Mouse (Mus musculus) forebrain, embryonic 11.5 days (tissue): ENCODE data around the gene Psma6. TPM values are rescaled to one million over a fixed set of nuclear protein-coding genes. Genes with fewer than 3 reads are reported as not detected.
A peak's percentile ranks its signal among the peaks of the same experiment; 100 is the strongest.

Experiments
- ATAC-seq: fragments of 200-750 bp; cut with Nextera tagmentation; replicated peaks from 2 replicates; pipeline ENCODE4 v1.8.0; 2017; ENCODE audit warnings: moderate TSS enrichment; ENCODE audit not compliant: low FRiP score
- DNase-seq: peaks from one replicate; pipeline ENCODE4 v3.0.0-alpha.2; 2017; ENCODE audit warnings: low spot score
- H3K27ac ChIP-seq: fragments of 300-500 bp; sonication (generic); 2 replicates; pipeline ENCODE4 v1.5.1; 2014; ENCODE audit warnings: low read depth, low read length
- H3K27me3 ChIP-seq: fragments of 300-500 bp; sonication (generic); 2 replicates; pipeline ENCODE4 v1.6.1; 2014; ENCODE audit warnings: mild to moderate bottlenecking, low read length, mixed read lengths; ENCODE audit not compliant: control insufficient read depth, insufficient read depth
- H3K36me3 ChIP-seq: fragments of 300-500 bp; sonication (generic); 2 replicates; pipeline ENCODE4 v1.6.1; 2014; ENCODE audit warnings: mild to moderate bottlenecking, low read length, moderate library complexity, mixed read lengths; ENCODE audit not compliant: control insufficient read depth, insufficient read depth
- H3K4me1 ChIP-seq: fragments of 300-500 bp; sonication (generic); replicated peaks from 2 replicates; pipeline ENCODE4 v1.6.1; 2014; ENCODE audit warnings: low read length, mixed read lengths; ENCODE audit not compliant: control insufficient read depth, insufficient read depth
- H3K4me2 ChIP-seq: fragments of 300-500 bp; sonication (generic); 2 replicates; pipeline ENCODE4 v1.6.1; 2014; ENCODE audit warnings: low read depth, mild to moderate bottlenecking, low read length, moderate library complexity, mixed read lengths; ENCODE audit not compliant: severe bottlenecking
- H3K4me3 ChIP-seq: fragments of 300-500 bp; sonication (generic); 2 replicates; pipeline ENCODE4 v1.5.1; 2014; ENCODE audit warnings: low read depth, low read length
- H3K9ac ChIP-seq: fragments of 300-500 bp; sonication (generic); 2 replicates; pipeline ENCODE4 v1.6.1; 2014; ENCODE audit warnings: low read length
- H3K9me3 ChIP-seq: fragments of 300-500 bp; sonication (generic); 2 replicates; pipeline ENCODE4 v1.6.1; 2016; ENCODE audit warnings: low read length, mixed read lengths; ENCODE audit not compliant: control insufficient read depth
- whole genome bisulfite sequencing: fragments of 180-500 bp; shearing (Covaris S2); extraction: QIAGEN DNeasy Blood & Tissue Kit; methylation state at CpG from one replicate; pipeline ENCODE4 v1.1.7; 2014; 5-methylcytosine and 5-hydroxymethylcytosine counted together
- polyA plus RNA-seq: library from polyadenylated mRNA; unstranded; fragments of >200 nt; fragmentation: Nextera tagmentation; extraction: Ambion mirVana; gene quantifications from 2 replicates; pipeline ENCODE4 v1.2.1, GENCODE M21; 2014

Psma6 gene
- polyA plus RNA-seq, 1 experiment from 2014 or later, result 425 TPM

DNA sequence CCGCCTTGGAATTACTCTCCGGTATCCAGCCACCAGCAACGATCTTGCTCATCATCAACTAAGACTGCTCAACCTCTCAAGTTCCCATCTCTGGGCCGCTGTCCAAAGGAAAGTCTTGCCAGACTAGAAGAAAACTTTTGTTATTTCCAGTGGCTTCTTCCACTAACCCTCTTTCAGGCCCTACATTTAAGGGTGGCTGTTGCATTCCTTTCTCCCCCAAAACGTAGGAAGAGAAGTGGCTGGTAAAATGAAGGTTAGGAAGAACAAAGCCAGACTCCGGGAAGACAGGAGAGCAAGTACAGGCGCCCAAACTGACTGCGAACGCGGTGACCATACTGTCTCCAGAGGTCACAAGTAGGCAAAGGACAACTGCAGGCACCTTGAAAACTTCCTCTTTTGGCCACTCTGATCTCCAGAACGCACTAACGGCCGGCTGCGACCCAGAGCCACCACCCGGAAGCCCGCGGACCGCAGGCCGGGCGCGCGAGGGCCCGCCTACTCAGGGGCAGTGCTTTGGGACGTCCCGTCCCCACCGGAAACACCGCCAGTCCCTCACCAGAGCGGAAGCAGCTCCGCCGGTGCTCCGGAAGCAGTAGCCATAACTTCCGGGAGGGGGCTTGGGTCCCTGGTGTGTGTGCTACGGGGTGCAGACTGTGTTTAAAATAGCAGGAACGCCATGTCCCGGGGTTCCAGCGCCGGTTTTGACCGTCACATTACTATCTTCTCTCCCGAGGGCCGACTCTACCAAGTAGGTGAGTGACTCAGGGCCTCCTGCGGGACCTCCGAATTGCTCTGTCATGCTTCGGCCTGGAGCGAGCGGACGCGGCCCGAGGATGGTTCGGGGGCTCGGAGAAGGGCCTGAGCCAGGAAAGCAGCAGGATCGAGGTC is 14.5 kb downstream of the Psma6 start:
- Histone ChIP-seq H3K4me2 (peak overlapping the region; percentile 97), H3K9me3 (no peaks in the 10 kb centered on the region), H3K4me3 (peak overlapping the region; percentile 96), H3K27me3 (no peaks in the 10 kb centered on the region), H3K4me1 (peaks cover 8% of the 10 kb centered on the region; the same call in 1 of the 2 replicates), H3K27ac (peak overlapping the region; percentile 75), H3K36me3 (no peaks in the 10 kb centered on the region), H3K9ac (peak overlapping the region; percentile 91)
- ATAC-seq, result peak; percentile 99
- DNase-seq, result peak; percentile 96
- WGBS, result 2% methylated on average over 51 of the region's 51 CpGs

DNA sequence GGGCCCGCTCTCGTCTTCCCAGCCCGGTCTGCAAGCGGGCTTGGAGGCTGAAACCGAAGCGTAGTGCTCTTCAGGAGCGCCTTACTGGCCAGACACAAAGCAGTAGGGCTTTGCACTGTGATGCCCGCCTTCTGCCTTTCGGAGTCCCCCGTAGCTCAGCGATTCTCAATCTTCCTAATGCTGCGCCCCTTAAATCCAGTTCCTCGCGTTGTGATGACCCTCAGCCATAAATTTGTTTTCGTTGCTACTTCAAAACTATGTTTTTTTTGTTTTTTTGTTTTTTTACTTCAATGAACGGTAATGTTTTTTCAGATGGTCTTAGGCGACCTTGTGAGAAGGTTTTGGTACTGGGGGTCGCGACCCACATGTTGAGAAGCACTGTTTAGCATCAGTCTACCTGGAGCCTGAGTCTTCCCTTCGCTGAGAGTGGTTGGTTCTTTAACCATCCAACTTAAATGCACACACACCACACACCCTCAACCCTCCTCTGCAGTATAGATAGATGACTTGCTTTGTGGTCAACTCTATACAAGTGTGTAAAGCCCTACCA is 15.2 kb downstream of the Psma6 start:
- WGBS, result 1% methylated on average over 20 of the region's 20 CpGs
- Histone ChIP-seq H3K36me3 (no peaks in the 10 kb centered on the region), H3K4me2 (peak overlapping the region; percentile 97), H3K9ac (peak overlapping the region; percentile 91), H3K9me3 (no peaks in the 10 kb centered on the region), H3K27ac (peak overlapping the region; percentile 75; the same call in 1 of the 2 replicates), H3K4me1 (peaks cover 8% of the 10 kb centered on the region; the same call in 1 of the 2 replicates), H3K4me3 (peak overlapping the region; percentile 96), H3K27me3 (no peaks in the 10 kb centered on the region)
- DNase-seq (no peak), ATAC-seq (peak; percentile 47)

DNA sequence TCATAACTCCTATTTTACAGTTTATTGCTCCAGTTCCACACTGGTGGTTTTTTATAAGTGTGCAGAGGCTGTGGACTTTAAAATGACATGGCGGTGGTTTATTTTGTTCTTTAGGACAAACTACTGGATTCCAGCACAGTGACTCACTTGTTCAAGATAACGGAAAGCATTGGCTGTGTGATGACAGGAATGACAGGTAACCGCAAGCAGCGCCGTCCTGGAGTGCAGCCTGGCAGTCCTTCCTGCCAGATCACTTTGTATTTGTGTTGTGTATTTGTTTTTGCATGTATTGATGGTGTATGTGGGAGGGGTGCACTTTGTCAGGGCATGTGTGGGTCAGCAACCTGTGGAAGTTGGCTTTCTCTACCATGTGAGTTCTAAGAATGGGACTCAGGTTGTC is 23.9 kb downstream of the Psma6 start:
- ATAC-seq, result no peak
- WGBS, result 96% methylated on average over 5 of the region's 5 CpGs
- H3K4me2 ChIP-seq, result no peak overlapping the region

DNA sequence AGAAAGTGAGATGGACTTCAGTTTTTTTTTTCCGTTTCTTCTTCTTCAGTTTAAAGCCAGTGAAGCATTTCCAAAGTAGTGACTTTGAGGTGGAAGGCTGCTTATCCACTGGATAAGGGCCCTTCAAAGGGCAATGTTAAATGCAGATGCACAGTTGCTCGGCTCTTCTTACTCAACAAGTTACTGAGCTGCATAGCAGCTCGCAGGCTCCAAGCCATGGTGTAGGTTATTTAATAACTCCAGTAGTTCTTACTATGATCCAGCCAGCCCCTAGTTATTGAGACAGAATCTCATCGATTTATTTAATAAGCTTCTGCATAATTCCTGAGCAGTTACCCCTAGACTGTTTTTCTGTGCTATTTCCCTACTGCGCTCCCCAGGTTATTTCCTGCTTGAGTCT is 31.2 kb downstream of the Psma6 start:
- Histone ChIP-seq H3K9ac (no peak overlapping the region), H3K9me3 (no peaks in the 10 kb centered on the region), H3K4me2 (no peak overlapping the region), H3K4me3 (no peak overlapping the region), H3K27ac (no peak overlapping the region), H3K4me1 (no peaks in the 10 kb centered on the region), H3K36me3 (peaks cover 21% of the 10 kb centered on the region; the same call in 1 of the 2 replicates), H3K27me3 (no peaks in the 10 kb centered on the region)
- ATAC-seq, result no peak
- DNase-seq, result no peak
- WGBS, result 95% methylated on average over 5 of the region's 5 CpGs

More for the DNA sequence above, 23.9 kb downstream of the Psma6 start:
- Histone ChIP-seq H3K36me3 (peaks cover 5% of the 10 kb centered on the region; the same call in 1 of the 2 replicates), H3K9ac (no peak overlapping the region), H3K4me1 (no peaks in the 10 kb centered on the region), H3K9me3 (no peaks in the 10 kb centered on the region), H3K27ac (no peak overlapping the region), H3K4me3 (no peak overlapping the region), H3K27me3 (no peaks in the 10 kb centered on the region)
- DNase-seq, result no peak

DNA sequence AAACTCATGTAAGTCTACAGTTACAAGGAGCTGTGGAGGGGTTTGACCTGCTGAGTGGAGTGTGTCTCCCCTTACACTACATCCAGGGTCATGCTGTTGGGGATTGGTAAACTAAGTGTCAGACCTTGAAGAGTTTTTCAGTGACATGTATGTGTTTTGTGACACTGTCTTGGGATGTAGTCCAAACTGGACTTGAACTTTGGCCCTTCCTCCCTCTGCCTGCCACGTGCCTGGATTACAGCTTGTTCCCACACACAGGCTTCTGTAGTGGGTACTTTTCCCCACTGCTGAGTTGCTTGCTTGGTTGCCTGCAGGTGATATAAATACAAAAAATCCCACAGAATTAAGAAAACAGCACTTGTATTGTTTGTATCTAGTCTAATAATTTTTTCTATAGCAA is 31.7 kb downstream of the Psma6 start:
- H3K9me3 ChIP-seq, result no peaks in the 10 kb centered on the region
- H3K4me2 ChIP-seq, result no peak overlapping the region
- H3K9ac ChIP-seq, result no peak overlapping the region
- DNase-seq (no peak), ATAC-seq (no peak)
- H3K4me1 ChIP-seq, result no peaks in the 10 kb centered on the region
- 95% methylated on average over 1 of the region's 1 CpGs for WGBS
- no peak overlapping the region for H3K4me3 ChIP-seq
- H3K27me3 ChIP-seq, result no peaks in the 10 kb centered on the region
- H3K27ac ChIP-seq, result no peak overlapping the region
- H3K36me3 ChIP-seq, result peaks cover 22% of the 10 kb centered on the region; the same call in 1 of the 2 replicates

DNA sequence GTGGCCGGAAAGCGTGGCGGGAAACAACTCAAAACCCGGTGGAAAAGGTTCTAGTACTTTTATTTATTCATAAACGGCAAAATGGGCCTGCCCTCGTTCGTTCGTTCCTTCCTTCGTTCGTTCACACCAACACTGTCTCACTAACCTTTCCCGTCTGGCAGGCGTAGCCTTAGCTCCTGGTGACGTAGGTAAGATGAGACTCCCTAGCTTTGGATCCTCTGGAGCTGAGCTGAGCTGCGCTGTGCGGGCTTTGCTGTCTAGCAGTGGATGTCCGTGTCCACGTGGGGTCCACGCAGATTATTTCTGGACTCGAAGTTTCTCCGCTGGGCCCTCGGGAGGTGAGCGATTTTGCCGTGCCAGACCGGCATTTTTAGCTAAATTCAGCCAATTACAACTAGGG is 36.2 kb downstream of the Psma6 start:
- WGBS, result 94% methylated on average over 24 of the region's 24 CpGs
- DNase-seq, result no peak
- Histone ChIP-seq H3K4me3 (no peak overlapping the region), H3K36me3 (peaks cover 15% of the 10 kb centered on the region; the same call in 1 of the 2 replicates), H3K27me3 (no peaks in the 10 kb centered on the region), H3K9me3 (no peaks in the 10 kb centered on the region), H3K4me2 (no peak overlapping the region), H3K27ac (no peak overlapping the region), H3K9ac (no peak overlapping the region), H3K4me1 (no peaks in the 10 kb centered on the region)
- no peak for ATAC-seq

DNA sequence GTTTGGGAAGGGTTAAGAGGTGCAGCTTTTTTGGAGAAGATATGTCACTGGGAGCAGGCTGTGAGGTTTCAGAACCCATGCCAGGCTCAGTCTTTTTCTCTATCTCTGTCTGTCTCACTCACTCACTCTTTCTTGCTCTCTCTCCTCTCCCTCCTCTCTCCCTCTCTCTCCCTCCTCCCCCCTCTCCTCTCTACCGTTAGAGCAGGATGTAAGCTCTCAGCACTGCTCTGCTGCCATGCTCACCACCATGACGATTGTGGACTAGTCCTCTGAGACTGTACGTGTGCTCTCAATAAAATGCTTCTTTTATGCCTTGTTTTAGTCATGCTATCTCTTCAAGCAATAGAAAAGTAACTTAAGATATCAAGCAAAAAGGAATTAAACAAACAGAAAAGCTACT is 38.0 kb downstream of the Psma6 start:
- Histone ChIP-seq H3K4me2 (no peak overlapping the region), H3K4me3 (no peak overlapping the region), H3K9me3 (no peaks in the 10 kb centered on the region), H3K27ac (no peak overlapping the region), H3K9ac (no peak overlapping the region), H3K36me3 (peaks cover 9% of the 10 kb centered on the region; the same call in 1 of the 2 replicates), H3K27me3 (no peaks in the 10 kb centered on the region), H3K4me1 (no peaks in the 10 kb centered on the region)
- WGBS, result 64% methylated on average over 3 of the region's 3 CpGs
- ATAC-seq (no peak), DNase-seq (no peak)

DNA sequence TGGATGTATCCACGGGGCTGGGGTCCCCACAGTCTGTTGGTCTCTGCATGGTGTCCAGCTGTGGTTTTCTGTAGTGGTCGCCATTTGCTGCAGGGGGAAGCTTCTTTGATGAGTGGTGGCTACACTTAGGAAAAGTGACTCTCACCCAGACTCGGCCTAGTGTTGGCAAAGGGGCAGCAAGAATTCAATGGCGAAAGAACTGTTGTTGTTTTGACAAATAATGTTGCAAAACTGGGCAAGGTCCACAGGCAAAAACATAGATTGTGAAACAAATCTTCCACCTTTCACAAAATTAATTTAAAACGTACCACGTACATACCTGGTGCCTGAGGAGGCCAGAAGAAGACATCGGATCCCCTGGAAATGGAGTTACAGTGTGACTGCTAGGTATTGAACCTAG is 42.3 kb downstream of the Psma6 start:
- no peak overlapping the region for H3K9ac ChIP-seq
- WGBS, result 88% methylated on average over 7 of the region's 7 CpGs
- no peak overlapping the region for H3K4me3 ChIP-seq
- H3K27me3 ChIP-seq, result no peaks in the 10 kb centered on the region
- H3K36me3 ChIP-seq, result no peaks in the 10 kb centered on the region
- H3K4me2 ChIP-seq, result no peak overlapping the region
- DNase-seq (no peak), ATAC-seq (no peak)
- H3K4me1 ChIP-seq, result no peaks in the 10 kb centered on the region
- no peaks in the 10 kb centered on the region for H3K9me3 ChIP-seq
- H3K27ac ChIP-seq, result no peak overlapping the region
